ENCODE assay signal across 13 mouse cellular contexts in genomic region chr6:117881229-117881628, GRCm38 (mm10). TPM values are rescaled to one million over a fixed set of nuclear protein-coding genes. Genes with fewer than 3 reads are reported as not detected.
DNase-seq lines count a peak whose midpoint lies in the region; ATAC-seq and TF ChIP-seq lines count a peak whose summit lies in the region.
"Had no signal": no experiment of that assay in that cellular context is flagged by ENCODE, and none has a peak within 500 bp of the region (broad histone marks: within the 10 kb centered on the region; RNA-seq: fewer than 3 reads in every experiment).

No protein-coding gene starts in this region.

- 44% methylated on average over 7 of the region's 7 CpGs for WGBS in forebrain, embryonic 12.5 days
- 53% methylated on average over 7 of the region's 7 CpGs for WGBS in forebrain, embryonic 14.5 days
- 80% methylated on average over 7 of the region's 7 CpGs for WGBS in lung, embryonic 14.5 days
- WGBS in midbrain, embryonic 13.5 days: 29% methylated on average over 7 of the region's 7 CpGs

- H3K27me3 ChIP-seq in forebrain, embryonic 12.5 days: no peaks in the 10 kb centered on the region
- H3K27me3 ChIP-seq in forebrain, embryonic 14.5 days (replicated peaks; ENCODE audit: control insufficient read depth, insufficient read depth, low read length): no peaks in the 10 kb centered on the region
- no peaks in the 10 kb centered on the region for H3K27me3 ChIP-seq in lung, embryonic 14.5 days (ENCODE audit: insufficient read depth, low read length)
- H3K27me3 ChIP-seq in midbrain, embryonic 13.5 days: no peaks in the 10 kb centered on the region
- H3K27me3 ChIP-seq: embryonic facial prominence, embryonic 13.5 days; limb, embryonic 12.5 days had no signal

- no peaks in the 10 kb centered on the region for H3K36me3 ChIP-seq in forebrain, embryonic 12.5 days (replicated peaks)
- no peaks in the 10 kb centered on the region for H3K36me3 ChIP-seq in forebrain, embryonic 14.5 days (ENCODE audit: control insufficient read depth, insufficient read depth, low read length)
- H3K36me3 ChIP-seq in lung, embryonic 14.5 days (ENCODE audit: insufficient read depth): no peaks in the 10 kb centered on the region
- no peaks in the 10 kb centered on the region for H3K36me3 ChIP-seq in midbrain, embryonic 13.5 days
- H3K36me3 ChIP-seq: embryonic facial prominence, embryonic 13.5 days; limb, embryonic 12.5 days had no signal

- H3K27ac ChIP-seq in forebrain, embryonic 12.5 days: no peak overlapping the region
- no peak overlapping the region for H3K27ac ChIP-seq in forebrain, embryonic 14.5 days (ENCODE audit: low read depth, low read length)
- no peak overlapping the region for H3K27ac ChIP-seq in lung, embryonic 14.5 days (ENCODE audit: low read depth)
- H3K27ac ChIP-seq in midbrain, embryonic 13.5 days: peak overlapping the region; percentile 56; the same call in 1 of the 2 replicates

- DNase-seq in forebrain, embryonic 14.5 days (ENCODE audit: low spot score): no peak
- DNase-seq in lung, embryonic 14.5 days: no peak
- no peak for DNase-seq in lung, postnatal 4 days
- DNase-seq in R1 (ENCODE audit: low read depth, low spot score): peak; percentile 78
- no peak for DNase-seq in urinary bladder, postnatal 4 days (ENCODE audit: low spot score in 2 of 2)
- no peak for DNase-seq in frontal cortex, adult 2 months (ENCODE audit: extremely low spot score in 1 of 2, low spot score in 1 of 2)
- DNase-seq: kidney, postnatal 10 days; right cerebral cortex, postnatal 14 days had no signal

- ATAC-seq in forebrain, embryonic 12.5 days (ENCODE audit: low FRiP score): no peak
- ATAC-seq in forebrain, embryonic 14.5 days: no peak
- ATAC-seq in lung, embryonic 14.5 days (ENCODE audit: insufficient read depth): no peak
- no peak for ATAC-seq in midbrain, embryonic 13.5 days

- no peak overlapping the region for H3K9ac ChIP-seq in forebrain, embryonic 12.5 days
- H3K9ac ChIP-seq in forebrain, embryonic 14.5 days (ENCODE audit: low read length): no peak overlapping the region
- H3K9ac ChIP-seq in lung, embryonic 14.5 days: no peak overlapping the region
- H3K9ac ChIP-seq in midbrain, embryonic 13.5 days (replicated peaks): no peak overlapping the region
- H3K9ac ChIP-seq: embryonic facial prominence, embryonic 13.5 days; limb, embryonic 12.5 days had no signal

- TF ChIP-seq CTCF in lung, embryonic 14.5 days (IDR thresholded peaks at IDR 0.05; ENCODE audit: low read depth): no peak

- peaks cover 14% of the 10 kb centered on the region for H3K4me1 ChIP-seq in forebrain, embryonic 12.5 days
- H3K4me1 ChIP-seq in forebrain, embryonic 14.5 days (ENCODE audit: control insufficient read depth, insufficient read depth, low read length): peaks cover 6% of the 10 kb centered on the region
- H3K4me1 ChIP-seq in lung, embryonic 14.5 days (ENCODE audit: insufficient read depth): peaks cover 5% of the 10 kb centered on the region
- H3K4me1 ChIP-seq in midbrain, embryonic 13.5 days (replicated peaks): peaks cover 14% of the 10 kb centered on the region

- peak overlapping the region; percentile 61; the same call in 1 of the 2 replicates for H3K4me2 ChIP-seq in forebrain, embryonic 12.5 days
- H3K4me2 ChIP-seq in forebrain, embryonic 14.5 days (ENCODE audit: low read length): no peak overlapping the region
- H3K4me2 ChIP-seq in lung, embryonic 14.5 days: peak overlapping the region; percentile 73; the same call in 1 of the 2 replicates
- no peak overlapping the region for H3K4me2 ChIP-seq in midbrain, embryonic 13.5 days (replicated peaks)

- H3K9me3 ChIP-seq in forebrain, embryonic 12.5 days: no peaks in the 10 kb centered on the region
- no peaks in the 10 kb centered on the region for H3K9me3 ChIP-seq in forebrain, embryonic 14.5 days (replicated peaks; ENCODE audit: control insufficient read depth, low read length)
- H3K9me3 ChIP-seq in lung, embryonic 14.5 days (ENCODE audit: low read depth, low read length): no peaks in the 10 kb centered on the region
- no peaks in the 10 kb centered on the region for H3K9me3 ChIP-seq in midbrain, embryonic 13.5 days
- H3K9me3 ChIP-seq: embryonic facial prominence, embryonic 13.5 days; limb, embryonic 12.5 days had no signal

- H3K4me3 ChIP-seq in forebrain, embryonic 12.5 days (replicated peaks): no peak overlapping the region
- no peak overlapping the region for H3K4me3 ChIP-seq in forebrain, embryonic 14.5 days (ENCODE audit: low read depth, low read length)
- H3K4me3 ChIP-seq in lung, embryonic 14.5 days (ENCODE audit: low read depth, low read length): no peak overlapping the region
- H3K4me3 ChIP-seq in midbrain, embryonic 13.5 days (replicated peaks): no peak overlapping the region

RNA-seq across cellular contexts. Expression of gene Hnrnpf, which starts 18.9 kb away (rescaled TPM):
- polyA plus RNA-seq in forebrain, embryonic 12.5 days (2016; fragmentation: Nextera tagmentation; extraction: Ambion mirVana): 624 TPM in 2 replicates
- polyA plus RNA-seq in forebrain, embryonic 14.5 days (2014; fragmentation: Nextera tagmentation; extraction: Ambion mirVana): 410 and 433 TPM in 2 replicates
- 803 and 809 TPM in 2 replicates for polyA plus RNA-seq in lung, embryonic 14.5 days (2014; fragmentation: Nextera tagmentation; extraction: Ambion mirVana)
- 361 and 363 TPM in 2 replicates for polyA plus RNA-seq in midbrain, embryonic 13.5 days (2015; fragmentation: Nextera tagmentation; extraction: Ambion mirVana)
- 121 and 126 TPM in 2 replicates for polyA plus RNA-seq in frontal cortex, adult 2 months (2012; rRNA removed)

RNA-seq across cellular contexts. Expression of gene Zfp239, which starts 19.3 kb away (rescaled TPM):
- 13.1 and 16.1 TPM in 2 replicates for polyA plus RNA-seq in forebrain, embryonic 12.5 days (2016; fragmentation: Nextera tagmentation; extraction: Ambion mirVana)
- polyA plus RNA-seq in forebrain, embryonic 14.5 days (2014; fragmentation: Nextera tagmentation; extraction: Ambion mirVana): 14.9 and 15.3 TPM in 2 replicates
- polyA plus RNA-seq in lung, embryonic 14.5 days (2014; fragmentation: Nextera tagmentation; extraction: Ambion mirVana): 9.3 and 12.3 TPM in 2 replicates
- polyA plus RNA-seq in midbrain, embryonic 13.5 days (2015; fragmentation: Nextera tagmentation; extraction: Ambion mirVana): 10.7 and 15.4 TPM in 2 replicates
- polyA plus RNA-seq in frontal cortex, adult 2 months (2012; rRNA removed): 24.3 and 26.8 TPM in 2 replicates

RNA-seq across cellular contexts. Expression of gene Zfp637, which starts 40.2 kb away (rescaled TPM):
- 127 and 136 TPM in 2 replicates for polyA plus RNA-seq in forebrain, embryonic 12.5 days (2016; fragmentation: Nextera tagmentation; extraction: Ambion mirVana)
- 244 and 252 TPM in 2 replicates for polyA plus RNA-seq in forebrain, embryonic 14.5 days (2014; fragmentation: Nextera tagmentation; extraction: Ambion mirVana)
- 151 and 160 TPM in 2 replicates for polyA plus RNA-seq in lung, embryonic 14.5 days (2014; fragmentation: Nextera tagmentation; extraction: Ambion mirVana)
- polyA plus RNA-seq in midbrain, embryonic 13.5 days (2015; fragmentation: Nextera tagmentation; extraction: Ambion mirVana): 147 and 153 TPM in 2 replicates
- polyA plus RNA-seq in frontal cortex, adult 2 months (2012; rRNA removed): 62.5 and 63.4 TPM in 2 replicates

RNA-seq across cellular contexts. Expression of gene Fxyd4, which starts 56.3 kb away (rescaled TPM):
- polyA plus RNA-seq in forebrain, embryonic 12.5 days (2016; fragmentation: Nextera tagmentation; extraction: Ambion mirVana): 1.9 and 2.0 TPM in 2 replicates
- 0.75 and 1.2 TPM in 2 replicates for polyA plus RNA-seq in forebrain, embryonic 14.5 days (2014; fragmentation: Nextera tagmentation; extraction: Ambion mirVana)
- polyA plus RNA-seq in lung, embryonic 14.5 days (2014; fragmentation: Nextera tagmentation; extraction: Ambion mirVana): 3.6 and 3.9 TPM in 2 replicates
- polyA plus RNA-seq in midbrain, embryonic 13.5 days (2015; fragmentation: Nextera tagmentation; extraction: Ambion mirVana): 5.2 TPM in 2 replicates
- polyA plus RNA-seq in frontal cortex, adult 2 months (2012; rRNA removed): 0.08 TPM in 1 of 2 replicates, not detected in the other
- polyA plus RNA-seq: brain, embryonic 14.5 days had no signal

Comparison
In these comparisons a context has a peak if more than half of its experiments do, and no peak if none do; other contexts are left out.
1. H3K4me2 ChIP-seq: peak in forebrain, embryonic 12.5 days (single experiment) and lung, embryonic 14.5 days (single experiment); none in forebrain, embryonic 14.5 days (single experiment) and midbrain, embryonic 13.5 days (single experiment).